Mouse (Mus musculus): ENCODE measurements at regions not wholly inside any gene's neighbourhood (a gene's known extent, or its start where the extent isn't known, plus 50 kb on each side); places are given as distances from the start of the nearest gene placed in this dataset.

DNA sequence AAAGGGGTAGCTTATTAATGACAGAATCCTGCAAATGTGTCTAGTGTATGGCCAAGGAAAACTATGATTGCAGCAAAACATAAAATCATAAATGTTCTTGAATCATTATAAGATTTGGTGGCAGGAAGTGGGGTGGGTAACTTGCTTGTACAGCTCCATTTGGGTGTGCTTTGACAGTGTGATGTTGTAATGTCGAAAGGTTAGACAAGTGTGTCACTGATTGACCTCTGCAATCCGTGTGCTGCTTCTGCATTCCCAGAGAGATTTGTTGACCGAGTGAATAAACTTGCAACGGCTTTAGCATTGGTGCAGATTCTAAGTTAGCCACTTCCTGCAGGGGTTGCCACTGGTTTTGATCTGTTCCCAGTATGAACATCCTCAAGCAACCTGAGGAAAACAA, 165.9 kb upstream of the Tab2 start:
- TF ChIP-seq CTCF (IDR thresholded peaks at IDR 0.05) (no peak), EP300 (IDR thresholded peaks at IDR 0.05) (no peak)

All from lung, postnatal 0 days (tissue).